Mouse (Mus musculus): ENCODE data around the gene Cfl2. TPM values are rescaled to one million over a fixed set of nuclear protein-coding genes. Genes with fewer than 3 reads are reported as not detected.

Gene Cfl2
- 168 and 187 TPM in 2 replicates for polyA plus RNA-seq (2015; fragmentation: Nextera tagmentation; extraction: Ambion mirVana)

DNA sequence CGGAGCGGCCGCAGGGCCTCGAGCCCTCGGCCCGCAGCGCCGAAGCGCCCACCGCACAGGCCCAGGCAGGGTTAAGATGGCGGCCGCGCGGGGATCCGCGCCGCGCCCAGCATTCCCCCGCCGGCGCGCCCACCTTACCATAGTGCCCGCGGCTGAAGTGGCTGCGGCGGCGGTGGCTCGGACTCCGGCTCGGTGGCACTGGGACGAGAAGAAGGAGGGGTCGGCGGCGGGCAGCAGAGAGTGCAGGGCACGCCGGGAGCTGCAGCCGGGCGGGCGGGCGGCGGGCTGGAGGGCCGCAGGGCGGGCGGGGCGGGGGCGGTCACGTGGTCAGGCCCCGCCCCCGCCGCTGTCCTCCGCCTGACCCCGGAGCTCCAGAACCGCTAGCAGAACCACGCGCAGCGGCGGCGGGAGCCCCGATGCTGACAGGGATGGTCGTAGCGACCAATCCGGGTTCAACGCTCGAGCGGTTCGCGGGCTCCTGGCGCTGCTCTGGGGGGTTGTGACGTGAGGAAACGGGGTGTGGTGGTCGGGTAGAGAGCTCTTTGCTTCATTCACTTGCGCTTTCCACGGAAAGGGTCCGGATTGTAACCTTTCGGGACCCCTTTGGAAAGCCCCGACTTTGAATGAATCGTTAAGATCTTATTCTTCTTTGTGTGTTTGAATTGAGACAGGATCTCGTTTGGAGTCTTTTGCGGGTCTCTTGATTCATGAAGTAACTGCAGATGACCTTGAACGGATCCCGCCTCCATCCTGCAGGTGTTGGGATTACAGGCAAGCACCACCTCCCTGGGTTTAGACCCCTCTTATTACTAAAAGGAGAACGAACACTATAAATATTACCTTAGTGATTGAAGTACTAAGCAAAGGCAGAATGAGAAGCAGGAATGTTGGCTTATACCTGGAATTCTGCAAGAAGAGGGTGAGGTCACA, at the start of gene Cfl2:
Gene Cfl2 (minus strand): TSS at position 272 of the 930 bp plus-strand sequence.

Other genes starting within 250 kb of the Cfl2 start
- 272 and 305 TPM in 2 replicates for gene Sptssa, start 206.3 kb downstream of the Cfl2 start, polyA plus RNA-seq (2015; fragmentation: Nextera tagmentation; extraction: Ambion mirVana)
- gene Eapp, start 167.0 kb downstream of the Cfl2 start, polyA plus RNA-seq (2015; fragmentation: Nextera tagmentation; extraction: Ambion mirVana) = 101 and 112 TPM in 2 replicates
- gene Snx6, start 67.2 kb downstream of the Cfl2 start, polyA plus RNA-seq (2015; fragmentation: Nextera tagmentation; extraction: Ambion mirVana) = 157 and 185 TPM in 2 replicates
- gene Gm20403, start 123.7 kb upstream of the Cfl2 start, polyA plus RNA-seq (2015; fragmentation: Nextera tagmentation; extraction: Ambion mirVana) = not detected in 2 replicates
- 4.7 and 9.5 TPM in 2 replicates for gene Baz1a, start 151.5 kb upstream of the Cfl2 start, polyA plus RNA-seq (2015; fragmentation: Nextera tagmentation; extraction: Ambion mirVana)
- 21.1 and 23.4 TPM in 2 replicates for gene 2700097O09Rik, start 217.2 kb upstream of the Cfl2 start, polyA plus RNA-seq (2015; fragmentation: Nextera tagmentation; extraction: Ambion mirVana)
- 111 and 193 TPM in 2 replicates for gene Srp54a, start 217.4 kb upstream of the Cfl2 start, polyA plus RNA-seq (2015; fragmentation: Nextera tagmentation; extraction: Ambion mirVana)

Data from adrenal gland, postnatal 0 days (tissue).